Mouse (Mus musculus) G1E (cell line): ENCODE data around the gene Wipi1. TPM values are rescaled to one million over a fixed set of nuclear protein-coding genes. Genes with fewer than 3 reads are reported as not detected.

Experiments used
- ATAC-seq: 2 replicates; pipeline ENCODE4 v1.8.0; 2016; ENCODE audit warnings: mild to moderate bottlenecking; ENCODE audit not compliant: insufficient number of reproducible peaks, poor library complexity, low FRiP score, severe bottlenecking; ENCODE audit errors: extremely low read depth
- DNase-seq: peaks from one replicate; pipeline ENCODE4 v3.0.0; 2012; ENCODE audit warnings: low spot score
- H3K27me3 ChIP-seq: 2 replicates; pipeline ENCODE4 v1.6.1; 2012; ENCODE audit warnings: mild to moderate bottlenecking, low read length, inconsistent platforms; ENCODE audit not compliant: insufficient read depth
- H3K36me3 ChIP-seq: replicated peaks from 2 replicates; pipeline ENCODE3; 2012; ENCODE audit warnings: mild to moderate bottlenecking, inconsistent platforms
- H3K4me1 ChIP-seq: 2 replicates; pipeline ENCODE4 v1.6.1; 2012; ENCODE audit warnings: low read depth, low read length, inconsistent platforms, mixed read lengths; ENCODE audit not compliant: insufficient read depth
- H3K4me3 ChIP-seq: 2 replicates; pipeline ENCODE4 v1.5.1; 2012; ENCODE audit warnings: low read depth, mild to moderate bottlenecking, inconsistent platforms, low read length, moderate library complexity, mixed read lengths
- H3K9me3 ChIP-seq: replicated peaks from 2 replicates; pipeline ENCODE4 v1.6.1; 2012; ENCODE audit warnings: inconsistent platforms
- CTCF ChIP-seq: IDR thresholded peaks from 2 replicates; pipeline ENCODE4 v1.5.1; 2012; ENCODE audit warnings: low read depth, low read length, inconsistent platforms, mixed read lengths
- GATA1 ChIP-seq: IDR thresholded peaks from 2 replicates; pipeline ENCODE4 v1.6.1; 2012; ENCODE audit warnings: borderline replicate concordance, low read length, inconsistent platforms, mixed read lengths
- GATA2 ChIP-seq: IDR thresholded peaks from 2 replicates; pipeline ENCODE4 v1.6.1; 2012; ENCODE audit warnings: low read depth, low read length, inconsistent platforms, borderline replicate concordance
- POLR2AphosphoS5 ChIP-seq: IDR thresholded peaks from 2 replicates; pipeline ENCODE4 v1.6.1; 2012; ENCODE audit warnings: low read depth, low read length, inconsistent platforms; ENCODE audit not compliant: insufficient replicate concordance
- TAL1 ChIP-seq: conservative IDR thresholded peaks from 2 replicates; pipeline ENCODE4 v1.6.1; 2012; ENCODE audit warnings: low read depth, low read length, inconsistent platforms, mixed read lengths
- polyA plus RNA-seq: library from polyadenylated mRNA; stranded (reverse); fragments of >175 nt; gene quantifications from 2 replicates; pipeline ENCODE4 v1.2.3, GENCODE M21; 2012
- total RNA-seq, 2 experiments: library from RNA; stranded (forward) in 1 of 2; stranded (reverse) in 1 of 2; fragments of 200-1000 nt in 1 of 2; fragments of >200 nt in 1 of 2; fragmentation: Nextera tagmentation in 1 of 2; gene quantifications; 2 replicates each; pipeline ENCODE4 v1.2.3; 2014 to 2017

Wipi1 gene
- total and polyA plus RNA-seq, 3 experiments: 5.0 to 15.0 (median 12.6) TPM

DNA sequence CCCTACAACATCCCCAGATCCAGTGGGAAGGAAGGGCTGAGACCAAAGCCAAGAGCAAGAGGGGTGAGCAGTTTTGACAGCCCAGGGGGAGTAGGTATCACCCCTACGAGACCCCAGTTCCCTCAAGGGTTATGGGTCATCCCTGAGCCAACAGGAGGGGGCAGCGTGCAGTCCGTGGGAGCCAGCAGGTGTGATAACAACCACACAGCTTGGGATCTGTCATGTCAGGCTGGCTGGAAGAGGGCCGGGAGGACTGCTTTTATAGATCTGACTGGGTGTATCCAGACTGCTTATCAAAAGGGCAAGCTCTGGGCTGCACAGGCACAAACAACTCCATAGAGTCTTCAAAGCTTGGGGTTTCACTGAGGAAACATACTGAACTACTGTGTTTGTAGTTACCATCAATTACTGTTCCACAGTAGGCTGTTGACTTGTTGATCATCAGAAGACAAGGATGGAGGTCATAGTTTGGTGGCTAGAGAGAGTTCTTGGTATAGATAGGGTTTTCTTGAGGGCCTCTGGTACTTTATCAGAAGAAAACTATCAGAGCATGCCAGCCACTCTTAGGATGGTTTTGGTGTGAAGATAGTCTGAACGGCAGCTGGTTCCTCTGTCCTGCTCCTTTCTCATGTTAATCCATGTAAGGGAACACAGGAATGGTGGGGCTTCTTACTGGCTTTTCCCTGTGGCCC lies 62.0 kb downstream of the Wipi1 start:
- peak; percentile 36 for ATAC-seq
- no peak for TF ChIP-seq GATA2
- 0 out of 2 replicates have a peak, but pooled peaks have one; percentile 7 for TF ChIP-seq TAL1
- DNase-seq: no peak
- no peak overlapping the region for H3K4me3 ChIP-seq
- peaks cover 72% of the 10 kb centered on the region for H3K4me1 ChIP-seq
- H3K36me3 ChIP-seq: no peaks in the 10 kb centered on the region
- no peaks in the 10 kb centered on the region for H3K27me3 ChIP-seq
- no peaks in the 10 kb centered on the region for H3K9me3 ChIP-seq

DNA sequence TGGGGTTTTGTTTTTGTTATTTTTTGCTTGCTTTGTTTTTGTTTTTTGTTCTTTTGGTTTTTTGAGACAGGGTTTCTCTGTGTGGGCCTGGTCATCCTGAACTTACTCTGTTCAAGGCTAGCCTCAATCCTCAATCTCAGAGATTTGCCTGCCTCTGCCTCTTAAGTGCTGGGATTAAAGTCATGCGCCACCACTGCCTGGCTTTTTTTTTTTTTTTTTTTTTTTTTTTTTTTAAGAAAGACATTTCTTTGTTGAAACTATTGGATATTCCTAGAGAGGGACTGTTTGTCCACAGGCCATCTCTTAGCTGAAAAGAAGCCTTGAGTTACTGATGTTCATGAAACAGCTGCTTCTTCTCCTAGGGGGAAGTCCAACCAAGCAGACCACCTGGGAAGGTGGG lies 64.1 kb downstream of the Wipi1 start:
- H3K27me3 ChIP-seq: no peaks in the 10 kb centered on the region; the same call in 1 of the 2 replicates
- DNase-seq (no peak), ATAC-seq (no peak)
- peaks cover 58% of the 10 kb centered on the region for H3K4me1 ChIP-seq
- no peaks in the 10 kb centered on the region for H3K9me3 ChIP-seq
- TF ChIP-seq GATA2 (no peak), POLR2AphosphoS5 (no peak), TAL1 (no peak), GATA1 (no peak), CTCF (no peak)
- H3K4me3 ChIP-seq: no peak overlapping the region
- H3K36me3 ChIP-seq: no peaks in the 10 kb centered on the region

DNA sequence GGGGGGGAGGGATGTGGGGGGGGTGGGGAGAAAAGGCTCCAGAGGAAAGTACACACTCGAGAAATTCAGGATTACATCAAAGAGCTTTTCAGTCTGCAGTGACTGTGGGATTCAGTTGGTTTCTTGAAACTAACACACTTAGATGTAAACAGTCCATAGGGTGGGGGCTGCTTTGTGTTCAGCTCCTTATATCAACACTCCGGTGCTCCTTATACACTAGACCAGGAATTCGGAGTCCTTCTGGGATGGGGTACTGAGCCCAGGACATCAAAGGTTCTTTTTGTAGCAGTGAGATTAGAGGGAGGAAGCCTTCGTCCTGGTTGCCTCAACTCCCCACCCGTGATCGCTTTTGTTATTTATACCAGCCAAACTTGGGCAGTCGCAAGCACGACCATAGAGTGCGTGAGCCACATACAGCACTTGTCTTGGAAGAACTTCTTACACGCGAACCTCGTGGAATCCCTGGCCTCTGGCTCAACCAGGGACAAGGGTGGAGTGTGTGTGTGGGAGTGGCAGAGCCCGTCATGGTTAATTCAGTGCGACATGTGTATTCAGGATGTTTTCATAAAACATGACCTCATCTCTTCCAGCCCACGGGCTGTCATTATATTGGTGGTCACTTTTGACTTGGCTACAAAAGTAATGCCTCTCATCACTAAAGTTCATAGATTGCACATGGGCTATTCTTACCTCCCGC lies 65.3 kb downstream of the Wipi1 start:
- ATAC-seq (no peak), DNase-seq (no peak)
- Histone ChIP-seq H3K9me3 (no peaks in the 10 kb centered on the region), H3K4me3 (no peak overlapping the region), H3K4me1 (peaks cover 59% of the 10 kb centered on the region), H3K36me3 (no peaks in the 10 kb centered on the region), H3K27me3 (no peaks in the 10 kb centered on the region; the same call in 1 of the 2 replicates)
- no peak for TF ChIP-seq POLR2AphosphoS5
- no peak for TF ChIP-seq TAL1
- TF ChIP-seq GATA2: no peak
- no peak for TF ChIP-seq CTCF
- no peak for TF ChIP-seq GATA1

DNA sequence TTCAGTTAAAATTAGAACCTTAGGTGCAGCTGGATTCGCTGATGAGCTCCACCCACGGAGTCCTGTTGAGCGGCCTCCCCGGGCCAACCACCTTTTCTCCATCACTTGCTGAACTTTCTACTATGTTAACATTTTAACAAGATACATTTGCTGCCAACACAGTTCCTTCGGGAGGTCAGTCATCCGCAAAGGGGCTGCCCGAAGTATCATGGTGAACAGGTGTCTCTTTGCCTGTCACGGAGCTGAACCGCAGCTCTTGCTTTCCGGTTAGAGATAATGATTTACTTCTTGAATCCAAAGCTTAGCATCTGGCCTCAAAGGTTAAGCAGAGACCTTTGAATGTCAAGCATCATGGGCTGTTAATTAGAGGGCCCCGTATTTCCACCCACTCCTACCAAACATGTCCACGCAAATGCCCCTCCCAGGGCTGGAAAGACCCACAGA lies 66.0 kb downstream of the Wipi1 start:
- H3K9me3 ChIP-seq: no peaks in the 10 kb centered on the region
- TF ChIP-seq GATA2 (no peak), POLR2AphosphoS5 (no peak), GATA1 (no peak), CTCF (no peak), TAL1 (no peak)
- H3K27me3 ChIP-seq: no peaks in the 10 kb centered on the region; the same call in 1 of the 2 replicates
- no peak overlapping the region; the same call in 1 of the 2 replicates for H3K4me3 ChIP-seq
- no peak for ATAC-seq
- no peaks in the 10 kb centered on the region for H3K36me3 ChIP-seq
- DNase-seq: no peak
- peaks cover 62% of the 10 kb centered on the region for H3K4me1 ChIP-seq

DNA sequence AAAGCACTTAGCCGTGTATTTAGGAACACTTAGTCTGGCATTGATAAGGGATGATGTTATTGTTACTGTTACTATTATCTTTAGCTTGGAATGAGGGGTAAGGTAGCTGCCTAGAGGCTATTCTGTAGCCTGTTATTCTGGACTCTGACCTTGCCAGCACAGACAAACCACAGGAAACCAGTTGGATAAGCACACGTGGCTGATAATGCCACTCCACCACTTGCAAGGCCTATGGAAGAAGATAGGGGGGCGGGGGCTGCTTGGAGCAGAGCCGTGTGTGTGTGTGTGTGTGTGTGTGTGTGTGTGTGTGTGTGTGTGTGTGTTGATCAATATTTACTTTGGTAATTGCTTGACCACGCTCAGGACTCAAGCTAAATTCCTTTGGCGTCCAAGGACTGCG lies 66.5 kb downstream of the Wipi1 start:
- Histone ChIP-seq H3K9me3 (no peaks in the 10 kb centered on the region), H3K4me3 (no peak overlapping the region; the same call in 1 of the 2 replicates), H3K27me3 (no peaks in the 10 kb centered on the region; the same call in 1 of the 2 replicates), H3K4me1 (peaks cover 60% of the 10 kb centered on the region), H3K36me3 (no peaks in the 10 kb centered on the region)
- TF ChIP-seq CTCF: no peak
- TF ChIP-seq GATA1: no peak
- no peak for TF ChIP-seq POLR2AphosphoS5
- TF ChIP-seq GATA2: no peak
- TF ChIP-seq TAL1: no peak
- peak; percentile 73 for ATAC-seq
- no peak for DNase-seq

DNA sequence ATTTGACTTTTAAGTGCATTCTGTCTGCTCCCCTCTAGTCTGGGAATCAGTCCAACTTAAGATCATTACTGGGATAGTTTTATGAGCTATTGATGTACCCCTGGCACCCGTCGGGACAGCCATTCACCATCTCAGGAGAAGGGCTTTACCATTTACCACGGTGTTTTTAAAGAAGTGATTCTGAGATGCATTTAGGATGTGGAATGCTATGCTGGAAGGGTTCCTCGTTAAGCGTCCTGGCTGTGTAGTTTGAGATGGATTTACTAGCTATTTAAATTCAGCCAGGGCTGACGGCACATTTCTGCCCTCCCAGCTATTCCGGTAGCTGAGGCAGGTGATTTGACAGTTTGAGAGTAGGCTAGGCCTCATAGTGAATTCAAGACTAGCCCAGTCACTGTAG lies 67.3 kb downstream of the Wipi1 start:
- ATAC-seq (no peak), DNase-seq (no peak)
- Histone ChIP-seq H3K27me3 (no peaks in the 10 kb centered on the region; the same call in 1 of the 2 replicates), H3K4me1 (peaks cover 55% of the 10 kb centered on the region), H3K36me3 (no peaks in the 10 kb centered on the region), H3K9me3 (no peaks in the 10 kb centered on the region), H3K4me3 (no peak overlapping the region)
- TF ChIP-seq TAL1: no peak
- TF ChIP-seq GATA2: no peak
- TF ChIP-seq CTCF: no peak
- no peak for TF ChIP-seq GATA1
- TF ChIP-seq POLR2AphosphoS5: no peak
